Mouse (Mus musculus): ENCODE data around the gene Klf16. TPM values are rescaled to one million over a fixed set of nuclear protein-coding genes. Genes with fewer than 3 reads are reported as not detected.

The Klf16 gene
- polyA plus RNA-seq (2012; rRNA removed): 31.0 and 46.9 TPM in 2 replicates

DNA sequence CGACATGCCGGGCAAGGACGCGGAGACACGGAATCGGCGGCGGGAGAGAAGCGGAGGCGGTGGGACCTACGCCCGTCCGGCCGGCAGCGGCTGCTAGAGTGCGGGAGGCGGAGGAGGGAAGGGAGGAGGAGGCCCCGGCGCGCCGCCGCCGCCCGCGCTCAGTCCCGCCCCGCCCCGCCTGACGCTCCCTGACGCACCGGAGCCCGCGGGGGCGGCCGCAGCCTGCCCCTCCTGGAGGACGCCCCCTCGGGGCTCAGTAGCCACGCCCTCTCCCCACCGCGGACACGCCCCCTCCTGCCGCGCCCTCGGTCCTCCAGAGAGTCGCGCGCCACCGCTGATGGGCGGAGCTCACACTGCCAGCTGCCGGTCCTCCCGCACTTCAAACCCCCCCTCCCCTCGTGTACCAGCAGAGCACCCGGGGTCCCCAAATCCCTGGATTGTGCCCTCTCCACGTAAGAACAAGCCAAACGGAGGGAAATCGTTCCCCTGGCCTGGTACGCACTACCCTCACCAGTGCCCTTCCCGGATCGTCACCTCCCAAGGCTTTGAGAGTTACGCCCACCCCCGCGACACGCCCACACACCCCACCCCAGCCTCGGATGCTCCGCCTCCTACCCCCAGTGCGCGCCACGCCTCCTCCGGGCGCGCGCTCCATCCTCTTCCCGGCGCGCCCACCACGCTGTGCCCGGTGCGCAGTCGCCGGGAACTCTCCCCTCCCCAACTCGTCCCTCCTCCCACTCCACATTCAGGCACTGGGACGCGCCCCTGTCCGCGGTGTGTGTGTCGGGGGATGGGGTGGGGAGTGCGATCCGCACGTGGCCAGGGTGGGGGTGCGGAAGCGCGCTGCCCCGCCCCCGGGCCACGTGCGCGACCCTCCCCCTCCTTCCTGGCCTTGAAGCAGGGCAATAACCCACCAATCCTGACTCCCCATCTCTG lies at the start of gene Klf16:
TSS of gene Klf16 (minus strand) at position 127 of the 936 bp plus-strand sequence.
- DNase-seq: peak; percentile 99
- Histone ChIP-seq H3K36me3 (ENCODE audit: control insufficient read depth, insufficient read depth, low read length) (no peaks in the 10 kb centered on the region), H3K27ac (ENCODE audit: control insufficient read depth, insufficient read depth, low read length) (peak within 1 kb of the TSS; percentile 70), H3K4me1 (replicated peaks; ENCODE audit: control insufficient read depth, insufficient read depth, low read length) (peaks cover 34% of the 10 kb centered on the region), H3K27me3 (ENCODE audit: control insufficient read depth, insufficient read depth, low read length) (no peaks in the 10 kb centered on the region), H3K4me3 (ENCODE audit: control insufficient read depth, insufficient read depth, low read length) (peak within 1 kb of the TSS; percentile 75)
- 0 out of 2 replicates have a peak, but pooled peaks have one; percentile 10 for TF ChIP-seq CTCF (IDR thresholded peaks at IDR 0.05; ENCODE audit: borderline replicate concordance, control insufficient read depth, extremely low read depth, insufficient read depth, low read length, poor library complexity)
- TF ChIP-seq POLR2A (IDR thresholded peaks at IDR 0.05; ENCODE audit: control insufficient read depth, extremely low read depth, insufficient read depth, low read length, poor library complexity): peak; percentile 14; the same call in 1 of the 2 replicates
- WGBS: under 1% methylated on average over 82 of the region's 97 CpGs

- H3K36me3 ChIP-seq (ENCODE audit: control insufficient read depth, insufficient read depth, low read length): no peaks in the 10 kb centered on the region
- H3K27ac ChIP-seq (ENCODE audit: control insufficient read depth, insufficient read depth, low read length): no peak overlapping the region
- TF ChIP-seq CTCF (IDR thresholded peaks at IDR 0.05; ENCODE audit: borderline replicate concordance, control insufficient read depth, extremely low read depth, insufficient read depth, low read length, poor library complexity): no peak
- TF ChIP-seq POLR2A (IDR thresholded peaks at IDR 0.05; ENCODE audit: control insufficient read depth, extremely low read depth, insufficient read depth, low read length, poor library complexity): no peak
- no peak for DNase-seq
- H3K27me3 ChIP-seq (ENCODE audit: control insufficient read depth, insufficient read depth, low read length): no peaks in the 10 kb centered on the region
- peaks cover 59% of the 10 kb centered on the region for H3K4me1 ChIP-seq (replicated peaks; ENCODE audit: control insufficient read depth, insufficient read depth, low read length)
- H3K4me3 ChIP-seq (ENCODE audit: control insufficient read depth, insufficient read depth, low read length): no peak overlapping the region
- 84% methylated on average over 4 of the region's 4 CpGs for WGBS
Observed at GRCm38 (mm10) chr10:80625764-80626163, 48.6 kb upstream of the Klf16 start.

DNA sequence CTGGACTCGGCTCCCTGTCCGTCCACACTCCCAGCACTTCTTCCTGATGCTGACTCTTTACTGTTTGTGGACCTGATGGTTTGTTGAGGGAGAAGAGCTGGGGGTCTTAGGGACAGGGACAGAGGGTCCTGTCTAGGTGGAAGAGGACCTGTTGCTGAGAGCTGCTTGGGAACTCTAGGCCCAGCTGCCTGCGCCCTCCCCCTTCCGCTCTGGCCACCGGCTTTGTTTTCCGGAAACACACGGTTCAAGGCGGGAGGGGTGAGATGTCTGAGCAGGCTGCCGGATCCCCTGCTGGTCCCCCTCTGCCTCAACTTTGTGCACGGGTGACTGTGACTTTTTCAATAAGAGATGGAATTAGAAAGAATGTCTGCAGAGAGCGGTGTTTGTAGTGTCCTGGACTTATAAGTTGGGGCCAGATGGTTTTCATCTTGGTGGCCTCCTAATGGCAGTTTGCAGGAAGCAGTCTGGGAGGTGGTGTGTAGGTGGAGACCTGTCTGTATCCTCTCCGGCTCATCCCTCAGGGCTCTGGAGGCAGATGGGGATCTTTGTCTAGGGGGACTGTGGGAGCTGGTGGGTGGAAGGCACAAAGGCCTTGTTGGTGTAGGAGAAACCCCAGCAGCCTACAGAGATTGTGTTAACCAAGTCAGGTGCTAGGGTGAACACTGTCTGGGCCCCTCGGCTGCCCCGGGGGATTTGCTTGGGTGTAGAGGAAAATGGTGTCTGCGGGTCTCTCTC lies 46.5 kb upstream of the Klf16 start:
- WGBS: 1% methylated on average over 15 of the region's 15 CpGs
- peak; percentile 88 for DNase-seq
- Histone ChIP-seq H3K36me3 (ENCODE audit: control insufficient read depth, insufficient read depth, low read length) (no peaks in the 10 kb centered on the region), H3K4me3 (ENCODE audit: control insufficient read depth, insufficient read depth, low read length) (peak overlapping the region; percentile 89), H3K4me1 (replicated peaks; ENCODE audit: control insufficient read depth, insufficient read depth, low read length) (peaks cover 39% of the 10 kb centered on the region), H3K27ac (ENCODE audit: control insufficient read depth, insufficient read depth, low read length) (peak overlapping the region; percentile 99), H3K27me3 (ENCODE audit: control insufficient read depth, insufficient read depth, low read length) (no peaks in the 10 kb centered on the region)
- peak; percentile 61 for TF ChIP-seq POLR2A (IDR thresholded peaks at IDR 0.05; ENCODE audit: control insufficient read depth, extremely low read depth, insufficient read depth, low read length, poor library complexity)
- no peak for TF ChIP-seq CTCF (IDR thresholded peaks at IDR 0.05; ENCODE audit: borderline replicate concordance, control insufficient read depth, extremely low read depth, insufficient read depth, low read length, poor library complexity)

DNA sequence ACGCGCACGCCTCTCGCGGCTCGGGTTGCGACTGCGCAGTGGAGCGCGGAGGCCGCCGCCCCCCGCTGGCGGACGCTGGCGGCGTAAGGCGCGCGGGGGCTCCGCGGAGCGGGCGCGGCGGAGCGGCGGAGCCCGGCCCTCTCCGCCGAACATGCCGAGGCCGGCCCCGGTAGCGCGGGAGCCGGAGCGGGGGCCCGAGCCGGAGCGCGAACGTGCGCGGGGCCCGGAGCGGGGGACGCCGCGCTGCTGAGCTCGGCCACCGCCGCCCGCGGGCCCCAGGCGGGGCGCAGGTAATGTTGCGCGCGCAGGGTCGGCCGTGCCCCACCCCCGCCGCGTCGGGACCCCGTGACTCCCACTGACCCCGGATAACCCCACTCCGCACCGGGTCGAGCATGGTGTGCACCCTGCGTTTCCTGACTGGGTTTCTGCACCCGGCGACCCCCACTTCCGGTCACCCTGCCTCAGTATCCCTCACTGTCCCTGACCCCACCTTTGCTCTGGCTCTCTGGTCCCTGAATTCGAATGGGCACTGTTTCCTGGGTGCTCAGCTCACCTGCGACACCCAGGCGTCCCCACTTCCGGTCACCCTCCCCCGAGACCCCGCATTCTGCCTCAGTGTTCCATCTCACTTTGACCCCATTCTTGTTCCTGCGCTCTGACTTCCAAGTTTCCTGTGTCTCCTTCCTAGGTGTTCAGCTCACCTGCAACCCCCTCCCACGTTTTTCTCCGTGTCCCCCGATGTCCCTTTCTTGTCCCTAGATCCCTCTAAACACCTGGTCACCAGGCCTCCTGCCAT lies 45.7 kb upstream of the Klf16 start, which contains the start of gene Csnk1g2:
TSS of gene Csnk1g2 (plus strand) at position 178 of the 796 bp plus-strand sequence.
- WGBS: 3% methylated on average over 85 of the region's 85 CpGs
- H3K4me1 ChIP-seq (replicated peaks; ENCODE audit: control insufficient read depth, insufficient read depth, low read length): peaks cover 36% of the 10 kb centered on the region
- peak within 1 kb of the TSS; percentile 89 for H3K4me3 ChIP-seq (ENCODE audit: control insufficient read depth, insufficient read depth, low read length)

GRCm38 (mm10) chr10:80621940-80622660 lies 45.0 kb upstream of the Klf16 start:
- H3K4me3 ChIP-seq (ENCODE audit: control insufficient read depth, insufficient read depth, low read length): peak overlapping the region; percentile 62
- DNase-seq: peak; percentile 99
- H3K36me3 ChIP-seq (ENCODE audit: control insufficient read depth, insufficient read depth, low read length): no peaks in the 10 kb centered on the region
- no peaks in the 10 kb centered on the region for H3K27me3 ChIP-seq (ENCODE audit: control insufficient read depth, insufficient read depth, low read length)
- under 1% methylated on average over 64 of the region's 64 CpGs for WGBS
- no peak for TF ChIP-seq POLR2A (IDR thresholded peaks at IDR 0.05; ENCODE audit: control insufficient read depth, extremely low read depth, insufficient read depth, low read length, poor library complexity)
- TF ChIP-seq CTCF (IDR thresholded peaks at IDR 0.05; ENCODE audit: borderline replicate concordance, control insufficient read depth, extremely low read depth, insufficient read depth, low read length, poor library complexity): no peak
- peak overlapping the region; percentile 57 for H3K27ac ChIP-seq (ENCODE audit: control insufficient read depth, insufficient read depth, low read length)
- H3K4me1 ChIP-seq (replicated peaks; ENCODE audit: control insufficient read depth, insufficient read depth, low read length): peaks cover 32% of the 10 kb centered on the region

More for the DNA sequence above, 45.7 kb upstream of the Klf16 start, which contains the start of gene Csnk1g2:
- no peaks in the 10 kb centered on the region for H3K27me3 ChIP-seq (ENCODE audit: control insufficient read depth, insufficient read depth, low read length)
- H3K36me3 ChIP-seq (ENCODE audit: control insufficient read depth, insufficient read depth, low read length): no peaks in the 10 kb centered on the region
- H3K27ac ChIP-seq (ENCODE audit: control insufficient read depth, insufficient read depth, low read length): peak within 1 kb of the TSS; percentile 99
- DNase-seq: peak; percentile 78
- TF ChIP-seq POLR2A (IDR thresholded peaks at IDR 0.05; ENCODE audit: control insufficient read depth, extremely low read depth, insufficient read depth, low read length, poor library complexity): peak; percentile 94
- no peak for TF ChIP-seq CTCF (IDR thresholded peaks at IDR 0.05; ENCODE audit: borderline replicate concordance, control insufficient read depth, extremely low read depth, insufficient read depth, low read length, poor library complexity)

All from thymus, adult 2 months (tissue).